ENCODE assay signal across 8 mouse cellular contexts in genomic region chr2:34406601-34407464, GRCm38 (mm10). TPM values are rescaled to one million over a fixed set of nuclear protein-coding genes. Genes with fewer than 3 reads are reported as not detected.
DNase-seq lines count a peak whose midpoint lies in the region; ATAC-seq and TF ChIP-seq lines count a peak whose summit lies in the region.

Gene Mapkap1, plus strand, starts transcription at chr2:34406771.

- H3K27me3 ChIP-seq in forebrain, embryonic 15.5 days: no peaks in the 10 kb centered on the region

- DNase-seq in ES-E14 (ENCODE audit: low read depth, low spot score): peak; percentile 93
- DNase-seq in cerebellum, adult 11-12 months: peak; percentile 97
- peak; percentile 94 for DNase-seq in heart, postnatal 25 days (ENCODE audit: low spot score)
- peak; percentile 96 to 97 for DNase-seq in layer of hippocampus, adult 18-20 months (ENCODE audit: low spot score in 2 of 2)
- DNase-seq in lung, adult 2 months: peak; percentile 94
- peak; percentile 98 to 99 for DNase-seq in thymus, adult 18-20 months

- H3K9ac ChIP-seq in ES-E14 (ENCODE audit: insufficient read depth, low read depth, low read length, poor library complexity, severe bottlenecking): peak within 1 kb of the TSS; percentile 88
- peak within 1 kb of the TSS; percentile 82 for H3K9ac ChIP-seq in forebrain, embryonic 15.5 days (replicated peaks)

- 0 out of 2 replicates have a peak, but pooled peaks have one; percentile 77 for TF ChIP-seq POLR2A in lung, adult 2 months (IDR thresholded peaks at IDR 0.05; ENCODE audit: borderline replicate concordance, extremely low read depth, low read depth, low read length)

- under 1% methylated on average over 68 of the region's 68 CpGs for WGBS in forebrain, embryonic 15.5 days
- under 1% methylated on average over 59 of the region's 68 CpGs for WGBS in lung, adult 2 months

- no peaks in the 10 kb centered on the region for H3K4me1 ChIP-seq in ES-E14 (ENCODE audit: control insufficient read depth in 2 of 2, insufficient read depth in 2 of 2, low read length in 2 of 2, poor library complexity in 1 of 2)
- peaks cover 14% of the 10 kb centered on the region for H3K4me1 ChIP-seq in forebrain, embryonic 15.5 days
- H3K4me1 ChIP-seq in lung, adult 2 months (ENCODE audit: control insufficient read depth, insufficient read depth, low read length): peaks cover 2% of the 10 kb centered on the region; the same call in 1 of the 2 replicates

- H3K27ac ChIP-seq in ES-E14 (ENCODE audit: insufficient read depth, low read depth, low read length, poor library complexity, severe bottlenecking): no peak within 1 kb of the TSS
- no peak within 1 kb of the TSS for H3K27ac ChIP-seq in forebrain, embryonic 15.5 days (replicated peaks)

- no peaks in the 10 kb centered on the region for H3K9me3 ChIP-seq in ES-E14 (ENCODE audit: control insufficient read depth, insufficient read depth, low read depth, low read length)
- H3K9me3 ChIP-seq in forebrain, embryonic 15.5 days: no peaks in the 10 kb centered on the region

- no peak for TF ChIP-seq CTCF in lung, adult 2 months (IDR thresholded peaks at IDR 0.05; ENCODE audit: insufficient read depth, low read length)

- in situ Hi-C loops in ES-E14 (cut with MboI; ENCODE audit: low sequenced_read_pairs in 2 of 2, unreplicated experiment in 2 of 2): no loop called here

- intact Hi-C loops in heart, postnatal 25 days (cut with DNase I): loop anchor here (2.0 kb wide), 1 partner anchor 34 kb away; the partner anchor contains the start of gene Pbx3

- H3K4me2 ChIP-seq in forebrain, embryonic 15.5 days (replicated peaks): peak within 1 kb of the TSS; percentile 77

- H3K36me3 ChIP-seq in ES-E14 (ENCODE audit: control insufficient read depth, insufficient read depth, low read length, poor library complexity, severe bottlenecking): no peaks in the 10 kb centered on the region
- no peaks in the 10 kb centered on the region for H3K36me3 ChIP-seq in forebrain, embryonic 15.5 days

- peak; percentile 99 for ATAC-seq in forebrain, embryonic 15.5 days (replicated peaks)
- ATAC-seq in neutrophil, adult 5-6 weeks (ENCODE audit: extremely low read depth, insufficient number of reproducible peaks, low FRiP score, poor library complexity, severe bottlenecking): peak; percentile 99

- H3K4me3 ChIP-seq in ES-E14 (ENCODE audit: insufficient read depth in 1 of 2, low read depth in 1 of 2, low read length in 2 of 2, poor library complexity in 1 of 2, severe bottlenecking in 1 of 2): peak within 1 kb of the TSS; percentile 91 to 96
- H3K4me3 ChIP-seq in forebrain, embryonic 15.5 days: peak within 1 kb of the TSS; percentile 88
- H3K4me3 ChIP-seq in lung, adult 2 months (replicated peaks; ENCODE audit: extremely low read depth, low read depth, low read length): peak within 1 kb of the TSS; percentile 91

TF ChIP-seq in ES-E14, 5 proteins besides CTCF, POLR2A, EP300 and RAD21:
- TF ChIP-seq CHD2 (IDR thresholded peaks at IDR 0.05; ENCODE audit: low read depth, low read length) (0 out of 2 replicates have a peak, but pooled peaks have one; percentile 11), HCFC1 (IDR thresholded peaks at IDR 0.05; ENCODE audit: borderline replicate concordance, insufficient read depth, low read length) (peak; percentile 65; the same call in 1 of the 2 replicates), MAFK (IDR thresholded peaks at IDR 0.05; ENCODE audit: insufficient read depth, low read depth, low read length) (no peak)
TF ChIP-seq in ES-E14: peak in this region for 2.

RNA-seq across cellular contexts. Expression of gene Mapkap1, which starts in this region (rescaled TPM):
- total RNA-seq in ES-E14 (2012; rRNA removed): 41.5 and 47.3 TPM in 2 replicates
- polyA plus RNA-seq in forebrain, embryonic 15.5 days (2015; fragmentation: Nextera tagmentation; extraction: Ambion mirVana): 107 and 110 TPM in 2 replicates
- total RNA-seq in heart, postnatal 25 days (2021): 10 to 100 TPM; 63.4 to 68.0 TPM
- 10 to 100 TPM; 64.9 to 70.3 TPM for total RNA-seq in layer of hippocampus, adult 18-20 months (2021)
- polyA plus RNA-seq in lung, adult 2 months (2012; rRNA removed): 39.2 and 43.7 TPM in 2 replicates
- 46.9 and 57.3 TPM in 2 replicates for total RNA-seq in neutrophil, adult 5-6 weeks (2017)
